Mouse (Mus musculus): ENCODE data around the gene Arhgap15. TPM values are rescaled to one million over a fixed set of nuclear protein-coding genes. Genes with fewer than 3 reads are reported as not detected.

Arhgap15 gene
- polyA plus RNA-seq, 1 experiment, result 42.7 TPM

DNA sequence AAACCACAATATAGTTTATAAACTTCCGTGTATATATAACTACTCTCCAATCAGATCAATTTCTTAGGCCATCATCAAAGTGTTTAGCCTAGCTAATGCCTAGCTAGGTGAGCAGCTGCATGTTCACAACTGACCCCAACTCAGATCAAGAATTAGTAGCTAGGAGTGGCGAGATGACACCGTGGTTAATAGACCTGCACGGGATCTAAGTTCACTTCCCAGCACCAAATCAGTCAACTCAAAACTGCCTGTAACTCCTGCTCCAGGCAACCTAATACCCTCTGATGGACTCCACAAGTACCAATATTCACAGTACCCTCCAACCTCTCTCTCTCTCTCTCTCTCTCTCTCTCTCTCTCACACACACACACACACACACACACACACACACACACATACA lies 570.9 kb downstream of the Arhgap15 start:
- Histone ChIP-seq H3K4me3 (ENCODE audit: insufficient read depth, low read length) (no peak overlapping the region), H3K27ac (ENCODE audit: insufficient read depth, low read depth, low read length) (no peak overlapping the region), H3K4me1 (ENCODE audit: control insufficient read depth, insufficient read depth, low read length) (no peaks in the 10 kb centered on the region)
- TF ChIP-seq POLR2A (IDR thresholded peaks at IDR 0.05; ENCODE audit: borderline replicate concordance, low read depth, low read length) (no peak), CTCF (IDR thresholded peaks at IDR 0.05; ENCODE audit: low read depth, low read length) (no peak)

DNA sequence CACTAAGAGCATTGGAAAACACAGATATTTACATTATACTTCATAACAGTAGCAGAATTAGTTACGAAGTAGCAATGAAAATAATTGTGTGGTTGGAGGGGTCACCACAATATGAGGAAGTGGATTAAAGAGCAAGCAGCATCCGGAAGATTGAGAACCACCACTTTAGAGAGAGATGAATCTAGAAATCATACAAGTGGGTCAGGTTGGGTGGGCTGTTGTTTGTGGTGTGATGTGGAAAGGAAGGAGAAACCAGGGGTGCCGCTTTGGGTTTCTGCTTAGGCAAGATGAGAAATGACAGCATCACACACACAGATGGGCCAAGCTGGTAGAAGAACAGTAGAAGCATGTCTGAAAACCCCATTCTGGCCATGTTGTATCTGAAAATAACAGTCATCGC lies 575.2 kb downstream of the Arhgap15 start:
- TF ChIP-seq CTCF (IDR thresholded peaks at IDR 0.05; ENCODE audit: low read depth, low read length), result no peak
- TF ChIP-seq POLR2A (IDR thresholded peaks at IDR 0.05; ENCODE audit: borderline replicate concordance, low read depth, low read length), result no peak
- Histone ChIP-seq H3K4me3 (ENCODE audit: insufficient read depth, low read length) (no peak overlapping the region), H3K27ac (ENCODE audit: insufficient read depth, low read depth, low read length) (no peak overlapping the region), H3K4me1 (ENCODE audit: control insufficient read depth, insufficient read depth, low read length) (no peaks in the 10 kb centered on the region)

DNA sequence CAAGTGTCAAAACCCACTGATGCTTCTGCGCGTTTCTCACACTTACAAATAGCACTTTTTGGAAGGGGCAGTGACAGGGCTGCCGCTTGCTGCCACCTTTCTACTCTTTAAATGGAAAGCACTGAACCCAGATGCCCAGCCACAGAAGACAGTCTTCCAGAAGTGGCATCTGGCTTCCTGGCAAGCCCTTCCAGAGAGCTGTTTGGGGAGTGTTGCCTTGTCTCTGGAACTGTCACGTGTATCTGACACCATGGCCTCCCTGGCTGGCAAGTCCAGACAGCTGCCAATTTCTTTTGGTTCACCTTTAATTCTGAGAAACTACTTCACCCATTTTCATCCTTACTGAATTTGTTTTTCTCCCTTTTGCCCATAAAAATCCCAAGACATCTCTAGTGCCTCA lies 584.7 kb downstream of the Arhgap15 start:
- Histone ChIP-seq H3K27ac (ENCODE audit: insufficient read depth, low read depth, low read length) (no peak overlapping the region), H3K4me1 (ENCODE audit: control insufficient read depth, insufficient read depth, low read length) (peaks cover 19% of the 10 kb centered on the region), H3K4me3 (ENCODE audit: insufficient read depth, low read length) (no peak overlapping the region)
- TF ChIP-seq CTCF (IDR thresholded peaks at IDR 0.05; ENCODE audit: low read depth, low read length) (no peak), POLR2A (IDR thresholded peaks at IDR 0.05; ENCODE audit: borderline replicate concordance, low read depth, low read length) (no peak)

DNA sequence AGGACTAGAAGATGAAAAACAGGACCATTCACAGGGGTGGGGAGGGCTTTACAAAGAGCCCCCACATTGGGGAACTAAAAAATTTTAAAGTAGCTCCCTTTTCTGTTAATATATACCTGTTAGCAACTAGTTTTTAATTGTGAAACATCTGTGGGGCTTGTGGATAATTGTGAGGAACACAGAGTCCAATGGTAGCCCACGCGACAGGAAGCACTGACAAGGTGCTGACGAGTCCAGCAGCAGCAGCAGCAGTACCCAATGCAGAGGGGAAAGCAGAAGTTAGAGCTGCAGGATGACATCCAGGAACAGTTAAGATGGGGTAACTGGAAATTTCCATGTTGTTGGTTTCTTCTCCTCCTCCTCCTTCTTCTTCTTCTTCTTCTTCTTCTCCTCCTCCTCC lies 585.4 kb downstream of the Arhgap15 start:
- no peak for TF ChIP-seq CTCF (IDR thresholded peaks at IDR 0.05; ENCODE audit: low read depth, low read length)
- no peak for TF ChIP-seq POLR2A (IDR thresholded peaks at IDR 0.05; ENCODE audit: borderline replicate concordance, low read depth, low read length)
- H3K4me3 ChIP-seq (ENCODE audit: insufficient read depth, low read length), result no peak overlapping the region
- H3K27ac ChIP-seq (ENCODE audit: insufficient read depth, low read depth, low read length), result no peak overlapping the region
- peaks cover 19% of the 10 kb centered on the region for H3K4me1 ChIP-seq (ENCODE audit: control insufficient read depth, insufficient read depth, low read length)

DNA sequence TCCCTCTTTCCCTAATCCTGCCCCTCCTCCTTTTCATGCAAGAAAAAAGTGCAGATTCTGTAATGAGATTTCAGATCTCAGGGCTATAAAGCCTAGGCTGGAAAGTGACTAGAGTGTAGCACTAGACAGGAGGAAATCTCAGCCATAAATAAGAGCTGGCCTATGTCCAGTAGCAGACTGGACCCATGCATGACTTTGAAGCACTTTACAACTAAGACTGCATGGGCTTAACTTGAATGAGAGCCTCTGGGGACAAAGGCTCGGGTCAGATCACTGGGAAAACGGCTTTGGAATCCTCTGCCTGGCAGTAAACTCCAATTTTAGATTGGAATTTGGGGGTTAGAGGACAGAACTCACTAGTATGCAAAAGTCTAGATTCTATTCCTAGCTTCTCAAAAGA lies 585.9 kb downstream of the Arhgap15 start:
- H3K4me1 ChIP-seq (ENCODE audit: control insufficient read depth, insufficient read depth, low read length), result peaks cover 19% of the 10 kb centered on the region
- H3K27ac ChIP-seq (ENCODE audit: insufficient read depth, low read depth, low read length), result no peak overlapping the region
- TF ChIP-seq POLR2A (IDR thresholded peaks at IDR 0.05; ENCODE audit: borderline replicate concordance, low read depth, low read length) (no peak), CTCF (IDR thresholded peaks at IDR 0.05; ENCODE audit: low read depth, low read length) (no peak)
- H3K4me3 ChIP-seq (ENCODE audit: insufficient read depth, low read length), result no peak overlapping the region

DNA sequence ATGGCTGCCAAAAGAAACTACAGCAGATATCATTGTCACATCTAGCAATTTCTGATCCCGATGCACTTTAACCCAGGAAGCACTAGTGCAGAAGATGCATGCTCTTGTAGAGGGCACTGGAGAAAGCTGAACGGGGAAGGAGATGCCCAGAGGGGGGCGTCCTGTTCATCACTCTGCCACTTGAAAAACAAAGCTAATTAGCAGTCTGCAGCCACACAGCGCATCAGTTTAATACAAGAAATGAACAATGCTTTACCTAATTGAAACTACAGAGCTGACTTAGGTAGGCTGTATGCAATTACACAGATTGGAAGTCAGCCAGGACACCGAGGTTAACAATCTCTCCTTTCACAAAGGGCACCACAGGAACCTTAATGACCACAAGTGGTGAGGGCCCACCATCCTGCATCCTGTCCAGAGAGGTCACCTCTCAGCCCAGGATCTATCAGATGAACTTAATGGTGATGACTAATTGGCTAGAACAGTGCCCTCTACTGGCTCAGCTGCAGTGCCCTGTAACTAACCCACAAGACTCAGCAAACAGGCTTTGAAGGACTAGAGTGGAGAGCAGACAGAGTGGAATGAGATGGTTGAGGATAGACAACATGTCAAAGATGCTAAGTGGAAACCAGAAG lies 588.2 kb downstream of the Arhgap15 start:
- Histone ChIP-seq H3K4me1 (ENCODE audit: control insufficient read depth, insufficient read depth, low read length) (peaks cover 19% of the 10 kb centered on the region), H3K4me3 (ENCODE audit: insufficient read depth, low read length) (no peak overlapping the region), H3K27ac (ENCODE audit: insufficient read depth, low read depth, low read length) (no peak overlapping the region)
- peak; percentile 46 for TF ChIP-seq CTCF (IDR thresholded peaks at IDR 0.05; ENCODE audit: low read depth, low read length)
- TF ChIP-seq POLR2A (IDR thresholded peaks at IDR 0.05; ENCODE audit: borderline replicate concordance, low read depth, low read length), result no peak

DNA sequence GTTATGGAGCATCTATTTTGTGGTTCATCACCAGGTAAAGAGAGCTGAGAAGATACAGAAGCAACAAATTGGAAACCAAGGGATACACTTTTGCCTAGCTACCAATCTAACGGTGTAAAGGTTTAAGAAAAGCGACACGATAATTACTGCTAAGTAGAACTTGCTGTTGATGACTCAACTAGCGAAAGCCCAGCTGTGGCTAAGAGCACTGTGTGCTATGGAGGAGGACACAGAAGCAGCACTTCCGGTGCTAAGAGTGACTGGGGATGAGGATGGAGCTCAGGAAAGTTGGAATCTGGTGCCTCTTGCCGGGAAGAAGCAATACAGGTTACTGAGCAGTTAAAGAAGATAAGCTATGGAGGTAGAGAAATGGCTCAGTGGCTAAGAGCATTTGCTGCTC lies 589.8 kb downstream of the Arhgap15 start:
- peaks cover 6% of the 10 kb centered on the region for H3K4me1 ChIP-seq (ENCODE audit: control insufficient read depth, insufficient read depth, low read length)
- no peak overlapping the region for H3K4me3 ChIP-seq (ENCODE audit: insufficient read depth, low read length)
- H3K27ac ChIP-seq (ENCODE audit: insufficient read depth, low read depth, low read length), result no peak overlapping the region
- no peak for TF ChIP-seq POLR2A (IDR thresholded peaks at IDR 0.05; ENCODE audit: borderline replicate concordance, low read depth, low read length)
- TF ChIP-seq CTCF (IDR thresholded peaks at IDR 0.05; ENCODE audit: low read depth, low read length), result no peak

DNA sequence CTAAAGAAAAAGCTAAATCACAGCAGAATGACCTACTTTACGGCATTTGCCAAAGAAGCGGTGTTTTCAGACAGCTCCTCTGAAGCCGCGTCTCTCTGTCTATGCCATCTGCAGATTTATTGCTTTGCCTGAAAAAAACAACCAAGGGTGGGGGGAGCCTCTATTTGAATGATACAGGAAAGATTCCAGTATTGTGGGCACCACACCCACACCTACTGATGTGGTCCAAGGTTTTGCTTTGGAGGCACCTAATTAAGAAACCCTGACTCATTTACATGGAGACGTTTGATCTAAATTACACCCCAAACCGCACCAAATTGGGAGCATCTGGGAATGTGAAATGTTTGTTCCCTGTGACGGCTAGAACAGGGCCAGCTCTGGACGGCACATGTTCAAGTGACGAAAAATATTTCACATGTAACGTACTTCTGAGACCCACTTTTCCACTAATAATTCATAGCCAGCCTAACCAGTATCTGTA lies 592.5 kb downstream of the Arhgap15 start:
- no peaks in the 10 kb centered on the region for H3K4me1 ChIP-seq (ENCODE audit: control insufficient read depth, insufficient read depth, low read length)
- TF ChIP-seq POLR2A (IDR thresholded peaks at IDR 0.05; ENCODE audit: borderline replicate concordance, low read depth, low read length) (no peak), CTCF (IDR thresholded peaks at IDR 0.05; ENCODE audit: low read depth, low read length) (no peak)
- H3K4me3 ChIP-seq (ENCODE audit: insufficient read depth, low read length), result no peak overlapping the region
- no peak overlapping the region for H3K27ac ChIP-seq (ENCODE audit: insufficient read depth, low read depth, low read length)

DNA sequence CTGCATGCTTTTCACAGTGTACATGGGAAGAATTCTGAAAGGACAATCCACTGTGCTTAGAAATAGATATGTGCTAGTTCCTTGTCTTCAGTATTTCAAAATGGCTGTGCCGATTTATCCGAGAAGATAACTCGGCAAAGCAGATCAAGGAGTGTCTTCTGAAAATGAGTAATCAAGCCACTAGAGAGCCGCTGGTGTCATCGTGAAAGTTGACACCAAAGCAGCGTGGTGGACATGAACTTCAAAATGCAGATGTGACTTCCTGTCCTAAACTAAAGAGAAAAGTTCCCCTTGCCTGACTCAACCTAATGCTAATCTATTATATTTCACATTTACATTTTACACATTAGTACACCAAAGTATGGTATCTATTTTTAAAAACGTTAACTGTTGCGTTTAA lies 596.2 kb downstream of the Arhgap15 start:
- no peak for TF ChIP-seq POLR2A (IDR thresholded peaks at IDR 0.05; ENCODE audit: borderline replicate concordance, low read depth, low read length)
- TF ChIP-seq CTCF (IDR thresholded peaks at IDR 0.05; ENCODE audit: low read depth, low read length), result no peak
- Histone ChIP-seq H3K27ac (ENCODE audit: insufficient read depth, low read depth, low read length) (no peak overlapping the region), H3K4me1 (ENCODE audit: control insufficient read depth, insufficient read depth, low read length) (no peaks in the 10 kb centered on the region), H3K4me3 (ENCODE audit: insufficient read depth, low read length) (no peak overlapping the region)

DNA sequence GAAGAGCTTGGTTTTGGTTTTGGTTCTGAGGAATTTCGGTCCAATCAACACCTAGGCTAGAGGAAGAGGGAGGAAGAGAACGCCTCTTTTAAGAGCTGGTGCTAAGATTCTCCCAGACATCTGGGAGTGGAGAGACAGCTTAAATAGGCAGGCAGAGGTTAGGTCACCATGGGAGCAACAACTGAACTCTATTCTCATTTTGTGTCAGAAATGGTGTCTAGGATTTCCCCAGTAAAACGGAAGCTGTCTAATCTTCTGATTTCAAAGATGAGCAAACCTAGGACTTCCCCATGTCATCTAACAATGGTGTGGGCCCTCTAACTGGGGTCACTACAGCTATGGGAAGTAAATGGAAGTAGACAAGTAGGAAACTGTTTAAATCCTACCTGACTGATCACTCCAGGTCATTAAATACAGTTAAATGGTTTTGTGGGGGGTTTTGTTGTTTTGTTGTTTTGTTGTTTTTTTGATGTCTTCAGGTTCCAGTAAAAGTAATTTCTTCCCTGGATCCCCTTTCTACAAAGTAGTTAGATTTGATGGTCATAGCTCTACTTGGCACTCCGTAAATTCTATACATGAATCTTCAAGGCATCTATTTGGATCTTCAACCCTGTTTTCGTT lies 596.8 kb downstream of the Arhgap15 start:
- Histone ChIP-seq H3K4me3 (ENCODE audit: insufficient read depth, low read length) (no peak overlapping the region), H3K27ac (ENCODE audit: insufficient read depth, low read depth, low read length) (no peak overlapping the region), H3K4me1 (ENCODE audit: control insufficient read depth, insufficient read depth, low read length) (no peaks in the 10 kb centered on the region)
- no peak for TF ChIP-seq POLR2A (IDR thresholded peaks at IDR 0.05; ENCODE audit: borderline replicate concordance, low read depth, low read length)
- no peak for TF ChIP-seq CTCF (IDR thresholded peaks at IDR 0.05; ENCODE audit: low read depth, low read length)

Measured in bone marrow macrophage, adult 2 months (primary cell).